Mouse (Mus musculus): ENCODE data around the gene Sv2b.
"Not testable (repeated sequence)": the region's sequence is repeated elsewhere in the genome, so short reads cannot be mapped to it uniquely, and the experiment has no call there.

Sv2b gene

DNA sequence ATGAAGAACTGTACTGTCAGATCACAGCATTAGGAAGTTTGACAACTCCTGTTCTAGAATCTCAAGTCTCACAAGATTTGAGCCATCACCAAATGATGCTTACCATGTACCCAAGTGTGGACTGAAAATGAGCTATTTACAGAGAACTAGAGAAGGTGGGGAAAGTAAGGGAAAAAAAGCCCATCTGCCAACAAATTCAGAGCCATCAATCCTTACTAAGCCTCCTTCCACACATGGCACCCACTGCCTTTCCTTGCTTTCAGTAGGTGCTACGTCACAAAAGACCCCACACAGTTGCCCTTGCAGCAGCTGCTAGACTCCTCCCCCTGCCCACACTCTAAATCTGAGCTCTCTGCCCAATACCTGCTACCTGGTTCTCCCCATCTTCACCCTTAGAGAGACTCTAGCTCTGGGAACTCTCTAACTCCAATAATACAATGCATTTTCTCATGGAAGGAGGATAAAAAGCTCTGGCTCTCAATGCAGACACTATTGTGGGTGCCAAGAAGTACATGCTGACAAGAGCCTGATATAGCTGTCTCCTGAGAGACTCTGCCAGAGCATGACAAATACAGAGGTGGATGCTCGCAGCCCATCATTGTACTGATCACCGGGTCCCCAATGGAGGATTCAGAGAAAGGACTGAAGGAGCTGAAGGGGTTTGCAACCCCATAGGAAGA is 101.0 kb downstream of the Sv2b start:
- DNase-seq = no peak

DNA sequence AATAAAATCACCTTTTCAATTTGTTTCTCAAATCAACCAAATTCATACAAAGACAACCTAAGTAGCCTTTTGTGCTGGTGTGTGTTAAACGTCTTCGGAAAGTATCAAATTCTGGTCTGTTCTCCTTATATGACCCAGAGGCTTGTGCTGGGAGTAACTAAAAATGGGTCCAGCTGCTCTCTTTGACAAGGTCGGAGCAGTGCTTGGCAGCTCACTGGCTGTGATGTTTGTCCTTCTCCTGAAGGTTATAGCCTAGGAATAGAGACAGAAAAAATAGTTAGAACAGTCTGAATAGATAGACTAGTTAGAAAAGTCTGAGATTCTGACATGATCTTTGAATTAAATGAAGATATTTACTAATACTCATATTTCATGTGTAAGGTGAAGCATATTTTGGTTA is 102.4 kb downstream of the Sv2b start:
- no peak for DNase-seq

- DNase-seq = no peak
These were observed 103.7 kb downstream of the Sv2b start for GRCm38 (mm10) chr7:75205386-75205785.

DNA sequence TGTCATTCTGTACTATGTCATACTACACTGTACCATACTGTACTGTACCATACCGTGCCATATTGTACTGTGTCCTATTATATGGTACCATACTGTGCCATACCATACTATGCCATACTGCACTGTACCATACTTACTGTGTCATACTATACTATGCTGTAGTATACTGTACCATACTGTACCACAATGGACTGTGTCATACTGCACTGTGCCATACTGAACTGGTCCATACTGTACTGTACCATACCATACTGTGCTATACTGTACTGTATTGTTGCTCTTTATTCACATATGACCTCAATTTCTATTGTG is 114.2 kb downstream of the Sv2b start:
- DNase-seq = not testable (repeated sequence)

GRCm38 (mm10) chr7:75194158-75194918 is 114.7 kb downstream of the Sv2b start:
- DNase-seq = no peak

GRCm38 (mm10) chr7:75190192-75190591 is 118.9 kb downstream of the Sv2b start:
- no peak for DNase-seq

DNA sequence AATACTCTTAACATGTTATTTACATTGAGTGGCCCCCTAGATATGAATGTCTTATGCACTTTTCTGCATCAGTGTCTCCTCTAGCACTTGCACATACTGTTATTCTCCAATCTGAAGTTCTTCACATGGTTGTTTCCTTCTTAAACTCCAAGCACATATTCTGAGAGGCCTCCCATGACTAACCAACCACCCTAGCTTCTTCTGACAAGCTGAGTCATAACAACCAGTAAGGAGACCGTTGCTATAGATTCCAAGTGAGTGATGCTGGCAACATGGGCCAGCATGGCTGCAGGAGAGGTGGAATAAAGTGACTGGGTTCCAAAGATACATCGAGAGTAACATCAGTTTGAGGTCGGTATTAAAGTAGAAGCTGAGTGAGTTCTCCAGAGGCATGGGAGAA is 134.0 kb downstream of the Sv2b start:
- DNase-seq = no peak

DNA sequence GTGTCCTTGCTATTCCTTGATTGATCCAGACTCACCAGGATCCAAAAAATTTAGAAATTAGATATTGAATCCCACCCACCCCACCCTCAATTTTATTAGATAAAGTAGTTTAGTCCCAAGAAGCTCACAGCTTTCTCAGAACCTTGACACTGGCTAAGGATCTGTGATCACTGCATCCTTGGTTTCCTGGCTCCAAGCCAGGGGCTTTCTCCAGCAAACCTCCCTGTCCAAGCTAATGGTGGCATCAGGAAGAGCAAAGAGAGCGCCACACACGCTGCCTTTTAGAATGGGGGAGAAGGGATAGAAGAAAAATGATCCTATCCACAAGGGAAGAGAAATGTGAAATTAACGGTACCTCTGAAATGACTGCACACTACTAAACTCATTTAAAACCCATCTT is 141.6 kb downstream of the Sv2b start:
- no peak for DNase-seq

- DNase-seq = no peak
These were observed 161.9 kb downstream of the Sv2b start for GRCm38 (mm10) chr7:75147174-75147573.

GRCm38 (mm10) chr7:75142800-75143199 is 166.3 kb downstream of the Sv2b start:
- DNase-seq = no peak

DNA sequence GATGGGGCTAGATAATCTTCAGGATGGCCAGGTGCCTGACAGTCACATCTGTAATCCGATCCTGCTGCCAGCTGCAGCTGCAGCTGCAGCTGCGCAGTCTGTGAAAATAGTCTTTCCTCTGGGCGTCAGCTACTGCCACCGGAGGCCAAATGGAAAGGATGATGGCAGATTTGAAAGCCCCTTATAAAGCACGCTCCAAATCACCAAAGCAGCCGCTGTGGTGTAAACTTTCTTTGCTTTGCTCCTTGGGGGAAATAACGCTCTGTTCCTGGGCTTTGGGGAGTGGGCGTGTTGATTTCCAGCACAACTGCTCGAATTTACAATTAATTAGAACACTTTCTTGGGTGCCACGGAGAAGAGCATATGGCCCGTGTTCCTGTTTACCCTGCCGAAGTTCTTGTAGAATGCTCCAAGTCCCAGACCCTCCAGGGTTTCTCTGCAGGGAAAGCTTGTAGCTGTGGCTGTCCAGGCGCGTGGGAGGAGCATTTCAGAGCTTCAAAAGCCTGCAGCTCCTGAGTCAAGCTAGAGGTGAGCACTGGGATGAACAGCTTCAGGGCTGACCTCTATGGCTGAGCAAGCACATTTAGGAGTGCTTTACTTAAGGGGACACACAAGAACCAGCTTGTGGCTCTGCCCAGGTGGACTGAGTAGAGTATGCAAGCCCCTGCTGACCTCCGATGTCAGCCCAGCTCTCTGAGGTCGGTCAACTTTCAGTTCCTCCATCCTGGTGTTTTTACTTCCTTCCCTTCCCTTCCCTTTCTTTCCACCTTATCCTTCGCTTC is 167.0 kb downstream of the Sv2b start:
- DNase-seq = no peak

DNA sequence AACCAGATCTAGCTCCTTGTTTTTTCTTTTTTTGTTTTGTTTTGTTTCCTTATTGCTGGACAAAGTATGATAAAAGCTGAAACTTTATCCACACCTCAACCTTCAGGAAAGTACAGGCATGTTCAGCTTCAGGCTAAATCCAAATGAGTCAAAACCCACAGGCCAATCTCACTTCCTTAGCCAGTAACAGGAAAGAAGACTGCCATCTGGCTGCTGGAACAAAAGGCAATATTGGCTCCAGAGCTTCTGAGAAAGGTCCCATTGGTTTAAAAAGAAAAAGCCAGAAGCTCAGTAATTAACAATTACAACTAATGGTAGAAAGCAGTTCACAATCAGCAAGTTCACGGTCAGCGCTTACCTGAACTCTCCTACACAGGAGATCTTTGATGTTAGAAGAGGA is 169.8 kb downstream of the Sv2b start:
- no peak for DNase-seq

DNA sequence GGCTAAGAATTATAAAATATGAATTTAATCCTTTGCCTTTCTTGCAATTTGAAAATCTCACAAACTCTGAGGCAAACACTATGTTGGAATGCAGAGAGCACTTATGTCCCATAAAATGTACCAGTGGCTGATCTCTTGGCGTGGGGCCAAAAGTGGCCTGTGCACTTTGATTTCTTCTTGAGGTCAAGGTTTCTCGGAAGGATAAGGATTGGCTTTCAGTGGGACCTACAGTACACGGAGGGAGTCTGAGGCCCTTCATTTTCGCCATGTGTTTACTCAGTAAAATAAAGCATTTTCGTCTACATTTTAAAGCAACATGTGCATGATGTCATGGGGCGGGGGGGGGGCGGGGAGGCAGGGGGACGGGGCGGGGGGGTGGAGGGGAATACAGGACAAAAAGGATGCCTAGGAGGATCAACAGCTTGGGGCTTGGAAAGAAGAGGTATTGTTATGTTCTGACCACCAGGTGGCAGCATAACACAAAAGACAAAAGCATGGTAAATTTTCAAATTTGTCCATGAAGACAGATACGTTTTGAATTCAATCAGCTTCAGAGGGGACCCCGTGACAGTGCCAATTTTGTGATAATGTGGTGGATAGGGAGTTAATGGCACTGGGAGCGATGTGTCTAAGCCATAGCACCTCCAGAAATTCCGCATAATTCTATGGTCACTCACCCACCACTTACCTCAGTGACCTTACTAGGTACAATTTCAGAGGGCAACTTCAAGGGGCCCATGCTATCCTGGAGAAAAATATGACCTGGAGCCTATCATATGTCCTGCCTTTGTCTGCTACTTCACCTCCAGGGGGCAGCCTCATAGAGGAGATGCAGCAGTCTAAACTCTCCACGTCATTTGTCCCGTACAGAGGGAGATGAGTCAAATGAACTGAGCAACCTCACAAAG is 174.1 kb downstream of the Sv2b start:
- DNase-seq = peak; percentile 14

DNA sequence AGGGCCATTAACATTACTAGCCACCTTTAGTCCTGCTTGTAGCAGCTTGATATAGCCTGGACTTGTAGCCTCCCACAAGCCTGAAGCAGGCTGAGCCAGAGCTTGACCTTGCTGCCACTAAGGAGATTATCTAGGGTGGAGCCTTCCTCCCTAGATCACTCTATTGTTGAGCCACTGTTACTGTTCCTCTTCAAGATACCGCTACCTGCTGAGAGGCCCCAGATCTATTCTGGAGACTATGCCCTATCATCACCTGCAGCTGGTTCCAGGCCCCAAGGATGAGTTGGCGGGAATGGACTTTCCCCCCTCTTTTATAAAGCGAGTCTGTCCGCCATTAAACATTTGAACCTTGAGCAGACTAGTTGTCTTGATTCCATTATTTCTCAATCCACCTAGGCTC is 181.0 kb downstream of the Sv2b start:
- DNase-seq = no peak

DNA sequence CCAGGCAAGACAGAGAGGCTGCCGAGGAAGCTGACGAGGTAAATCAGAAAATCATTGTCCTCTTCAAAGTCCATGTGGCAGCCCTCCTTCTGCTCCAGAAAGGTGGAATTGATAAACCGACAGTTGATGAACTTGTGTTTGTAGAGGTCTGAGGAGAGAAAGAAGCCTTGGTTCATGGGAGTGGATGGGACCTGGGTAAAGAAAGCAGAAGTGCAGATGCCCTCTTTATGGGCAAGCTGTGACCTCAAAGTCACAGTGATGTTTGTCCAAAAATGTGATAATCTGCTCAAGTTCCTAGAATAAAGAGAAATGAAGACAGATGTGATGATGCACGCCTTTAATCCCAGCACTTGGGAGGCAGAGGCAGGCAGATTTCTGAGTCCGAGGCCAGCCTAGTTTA is 185.0 kb downstream of the Sv2b start:
- DNase-seq = no peak

- DNase-seq = peak; percentile 36
These were observed 190.9 kb downstream of the Sv2b start for GRCm38 (mm10) chr7:75118022-75118673.

DNA sequence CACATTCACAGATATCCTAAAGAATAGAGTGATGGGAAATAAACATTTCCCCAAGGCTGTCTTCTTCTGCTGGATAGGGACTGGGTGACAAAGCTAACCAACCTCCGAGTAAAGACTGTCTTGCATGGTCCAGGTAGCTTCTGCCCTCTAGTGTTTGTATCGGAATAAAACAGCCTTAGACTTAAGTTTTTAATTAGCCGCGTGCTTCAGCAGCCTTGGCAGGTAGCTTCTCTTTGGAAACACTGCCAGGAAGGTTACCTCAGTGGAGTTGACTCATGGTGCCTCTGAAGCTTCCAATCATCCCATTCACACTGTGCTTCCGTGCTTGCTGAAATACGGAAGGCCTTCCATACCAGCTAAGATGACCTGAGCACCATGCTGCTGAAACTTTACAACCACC is 198.4 kb downstream of the Sv2b start:
- DNase-seq = no peak

DNA sequence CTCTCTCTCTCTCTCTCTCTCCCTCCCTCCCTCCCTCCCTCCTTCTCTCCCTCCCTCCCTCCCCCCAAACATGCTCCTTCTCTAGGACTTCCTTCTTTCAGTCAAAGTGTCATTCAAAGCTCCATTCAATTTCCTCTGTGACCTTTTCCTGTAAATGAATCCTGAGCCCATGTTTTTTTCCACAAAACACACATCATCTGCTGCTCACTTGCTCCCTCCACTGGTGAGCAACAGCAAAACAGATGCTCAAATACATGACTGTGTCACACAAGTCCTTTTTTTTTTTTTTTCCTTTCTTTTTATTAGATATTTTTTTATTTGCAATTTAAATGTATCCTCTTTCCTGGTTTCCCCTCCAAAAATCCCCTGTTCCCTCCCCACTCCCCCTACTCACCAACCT is 201.6 kb downstream of the Sv2b start:
- DNase-seq = peak; percentile 6

GRCm38 (mm10) chr7:75103900-75104299 is 205.2 kb downstream of the Sv2b start:
- no peak for DNase-seq

GRCm38 (mm10) chr7:75102536-75103332 is 206.3 kb downstream of the Sv2b start:
- DNase-seq = no peak

GRCm38 (mm10) chr7:75085473-75085872 is 223.6 kb downstream of the Sv2b start:
- DNase-seq = no peak

- DNase-seq = no peak
These were observed 228.9 kb downstream of the Sv2b start for GRCm38 (mm10) chr7:75080163-75080562.

Data from thymus, postnatal 25 days (tissue).